Mouse (Mus musculus) E14TG2a.4 (cell line): Measurements from ENCODE around the gene Ephb2.

Experiments
- CTCF ChIP-seq: conservative IDR thresholded peaks from 2 replicates; pipeline ENCODE4 v1.5.1; 2014; ENCODE audit warnings: low read length
- NANOG ChIP-seq: IDR thresholded peaks from 2 replicates; pipeline ENCODE4 v1.6.1; 2014; ENCODE audit warnings: borderline replicate concordance, low read length, mixed read lengths
- POU5F1 ChIP-seq: IDR thresholded peaks from 2 replicates; pipeline ENCODE4 v1.6.1; 2014; ENCODE audit warnings: low read length, borderline replicate concordance

- TF ChIP-seq CTCF (no peak), NANOG (no peak), POU5F1 (no peak)
These were observed 7.0 kb upstream of the Ephb2 start for GRCm38 (mm10) chr4:136842802-136843201.
